Mouse (Mus musculus) cerebellum, adult (tissue): ENCODE data around the gene Ptpro.

Source experiments
- ATAC-seq: cut with Nextera tagmentation; 2 replicates; pipeline ENCODE4 v1.9.2; 2017; ENCODE audit warnings: mild to moderate bottlenecking, moderate library complexity, mixed read lengths; ENCODE audit not compliant: insufficient number of reproducible peaks, low FRiP score, low TSS enrichment

The Ptpro gene

DNA sequence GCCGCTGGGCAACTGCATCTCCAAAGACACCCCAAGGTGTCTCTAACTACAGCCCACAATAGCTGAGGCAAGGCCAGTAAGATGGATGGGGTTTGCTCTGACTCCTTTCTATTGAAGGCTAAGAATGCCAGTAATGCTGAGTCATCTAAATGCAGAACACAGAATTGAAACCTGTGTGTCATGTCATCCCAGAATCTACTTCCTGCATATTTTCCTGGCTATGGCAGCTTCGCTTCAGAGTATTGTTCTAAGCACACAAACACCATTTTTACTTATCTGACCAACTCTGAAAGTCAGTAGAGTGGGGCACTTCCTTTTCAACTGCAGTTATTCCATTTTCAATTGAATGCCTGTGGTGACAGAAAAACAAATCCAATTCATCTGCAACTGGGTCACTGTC, 40.3 kb downstream of the Ptpro start:
- no peak for ATAC-seq

DNA sequence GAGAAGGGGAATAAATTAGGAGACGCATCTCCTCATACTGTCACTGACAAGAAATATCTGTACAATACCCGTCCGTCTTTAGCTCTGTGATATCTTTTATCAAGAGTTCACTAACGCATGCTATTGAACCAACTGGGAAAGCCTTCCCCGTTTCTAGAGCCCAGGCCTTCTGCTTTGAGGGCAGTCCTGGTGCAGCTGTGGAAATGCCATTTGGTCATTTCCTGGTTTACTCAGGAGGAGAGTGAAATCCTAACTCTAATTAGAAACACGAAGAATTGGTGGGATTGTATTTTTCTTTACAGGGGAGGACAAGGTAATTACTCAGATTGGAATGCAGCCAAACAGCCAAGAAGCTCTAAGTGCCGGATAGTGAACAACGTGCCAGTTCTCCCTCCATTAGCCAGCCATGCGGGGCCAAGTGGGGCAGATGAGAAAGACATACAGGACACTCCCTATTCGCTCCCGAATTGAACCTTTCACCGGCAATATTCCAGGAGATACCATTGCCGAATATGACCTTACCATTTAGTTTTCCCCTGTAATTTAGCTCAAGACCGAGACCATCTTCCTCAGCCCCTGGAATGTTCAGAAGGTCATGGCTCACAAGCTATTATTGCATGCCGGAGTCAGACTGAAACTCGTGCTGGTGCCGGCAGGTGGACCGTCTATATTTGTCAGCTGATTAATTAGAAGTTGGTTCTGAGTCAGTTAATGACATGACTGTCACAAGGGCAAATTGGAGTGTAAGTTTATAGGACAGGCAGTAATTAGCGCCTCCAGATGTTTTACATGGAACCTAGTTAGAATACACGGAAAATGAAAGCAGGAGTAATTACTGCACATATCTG, 43.1 kb downstream of the Ptpro start:
- no peak for ATAC-seq

DNA sequence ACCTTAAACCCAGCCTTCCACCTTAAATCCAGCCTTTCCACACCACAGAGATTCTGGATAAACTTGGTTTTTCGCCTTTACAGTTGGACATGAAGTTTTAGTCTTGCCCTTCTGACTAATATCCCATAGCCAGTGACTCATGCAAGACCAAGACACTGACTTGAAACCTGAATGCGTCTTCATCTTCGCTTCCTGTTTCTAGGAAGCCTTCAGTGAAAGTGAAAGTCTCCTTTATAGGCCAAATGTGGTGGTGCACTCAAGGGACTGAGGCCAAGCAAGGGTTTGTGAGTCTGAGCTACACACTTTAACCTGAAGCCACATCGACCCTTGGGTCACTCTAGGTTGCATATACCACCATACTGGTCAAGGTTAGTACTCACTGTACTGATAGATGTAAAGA, 50.4 kb downstream of the Ptpro start:
- no peak for ATAC-seq

DNA sequence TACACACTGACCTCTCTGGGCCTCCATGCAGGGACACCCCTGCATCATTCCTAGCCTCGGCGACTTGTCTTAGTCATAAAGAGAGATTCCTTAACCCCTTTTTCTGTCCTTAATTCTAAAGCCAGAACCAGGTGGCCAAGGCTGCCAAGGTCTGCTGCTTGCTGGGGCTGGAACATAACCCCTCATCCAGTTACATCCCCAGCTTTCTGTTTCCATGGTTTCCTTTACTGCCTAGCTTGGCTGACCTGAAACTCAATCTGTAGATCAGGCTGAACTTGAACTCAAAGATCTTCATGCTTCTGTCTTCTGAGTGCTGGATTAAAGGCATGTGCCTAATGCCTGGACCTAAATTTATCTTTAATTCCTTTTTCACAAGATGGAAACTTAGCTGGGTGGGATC, 51.7 kb downstream of the Ptpro start:
- ATAC-seq = no peak

DNA sequence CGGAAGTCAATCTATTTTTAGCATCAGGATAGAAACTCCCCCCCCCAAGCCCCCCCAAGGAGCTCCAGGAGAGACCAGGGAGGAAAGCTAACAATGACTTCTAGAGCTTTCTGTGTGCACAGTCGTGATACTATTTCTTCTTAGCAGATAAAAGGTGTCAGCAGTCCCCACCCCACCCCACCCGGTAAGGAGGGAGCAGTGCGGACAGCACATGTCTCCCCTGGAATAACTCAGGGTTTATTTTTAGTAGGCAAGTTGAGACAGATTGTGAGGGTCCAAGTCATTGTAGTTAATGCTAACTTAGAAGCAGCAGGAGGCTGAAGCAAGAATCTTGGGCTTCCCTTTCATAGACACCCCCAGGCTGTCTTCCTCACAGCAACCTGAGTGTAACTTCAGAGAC, 63.1 kb downstream of the Ptpro start:
- ATAC-seq = no peak

DNA sequence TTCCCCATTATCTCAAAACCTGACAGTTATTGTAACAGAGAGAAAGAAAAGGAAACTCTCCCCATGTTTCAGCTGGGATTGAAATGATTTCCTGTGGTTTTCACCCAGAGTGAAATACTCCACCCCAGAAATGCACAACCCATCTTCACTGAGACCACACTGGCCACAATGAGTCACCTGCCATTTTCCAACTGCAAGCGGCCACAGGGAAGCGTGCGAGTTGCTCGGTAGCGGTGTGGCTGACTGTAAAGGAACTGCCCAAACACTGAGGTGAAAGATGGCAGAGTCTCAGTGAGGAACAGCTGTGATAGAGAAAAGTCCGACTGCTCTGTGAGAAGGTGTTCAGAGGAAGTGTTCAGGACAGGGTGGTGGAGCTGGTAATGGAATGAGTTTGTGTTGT, 64.2 kb downstream of the Ptpro start:
- ATAC-seq = no peak

DNA sequence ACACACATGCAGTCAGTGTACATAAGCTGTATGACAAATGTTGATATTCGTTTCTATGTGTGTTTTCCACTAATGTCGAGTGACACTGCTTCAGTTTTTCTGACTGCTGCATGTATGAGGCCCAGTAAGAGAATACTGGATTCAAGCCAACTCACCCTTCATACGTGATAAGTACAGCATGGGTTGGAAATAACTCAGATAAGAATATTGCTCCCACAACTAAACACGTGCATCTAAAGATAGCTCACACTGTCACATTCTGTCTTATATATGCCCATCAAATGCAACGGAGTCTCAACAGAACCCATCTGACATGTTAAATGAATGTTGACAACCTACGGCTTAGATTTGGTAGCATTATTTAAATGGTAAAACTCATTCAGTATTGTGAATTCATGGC, 65.4 kb downstream of the Ptpro start:
- ATAC-seq = no peak

DNA sequence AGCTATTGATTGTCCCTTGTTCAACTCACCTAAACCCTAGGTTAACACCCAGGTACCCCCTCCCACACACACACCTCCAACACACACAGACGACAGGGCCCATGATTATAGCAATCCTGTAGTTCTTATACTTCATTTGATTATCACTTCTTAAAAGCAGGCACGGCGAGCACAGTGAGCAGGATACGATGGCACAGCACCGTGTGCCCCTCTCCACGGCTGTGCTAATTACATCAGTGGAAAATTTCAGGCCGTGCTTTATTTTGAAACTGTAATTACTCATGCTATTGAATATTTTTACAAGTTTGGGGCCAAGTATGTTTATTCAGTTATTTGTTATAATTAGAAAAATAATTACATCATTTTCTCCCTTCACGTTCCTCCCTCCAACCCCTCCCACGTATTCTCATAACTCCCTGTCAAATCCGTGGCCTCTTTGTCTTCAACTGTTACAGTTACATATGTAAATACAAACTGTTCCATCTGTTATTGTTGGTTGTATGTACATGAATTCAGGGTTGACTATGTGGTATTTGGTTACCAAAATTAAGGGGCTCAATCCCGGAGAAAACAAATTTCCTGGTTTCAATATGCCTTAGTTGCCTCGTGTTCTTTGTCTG, 66.2 kb downstream of the Ptpro start:
- no peak for ATAC-seq

DNA sequence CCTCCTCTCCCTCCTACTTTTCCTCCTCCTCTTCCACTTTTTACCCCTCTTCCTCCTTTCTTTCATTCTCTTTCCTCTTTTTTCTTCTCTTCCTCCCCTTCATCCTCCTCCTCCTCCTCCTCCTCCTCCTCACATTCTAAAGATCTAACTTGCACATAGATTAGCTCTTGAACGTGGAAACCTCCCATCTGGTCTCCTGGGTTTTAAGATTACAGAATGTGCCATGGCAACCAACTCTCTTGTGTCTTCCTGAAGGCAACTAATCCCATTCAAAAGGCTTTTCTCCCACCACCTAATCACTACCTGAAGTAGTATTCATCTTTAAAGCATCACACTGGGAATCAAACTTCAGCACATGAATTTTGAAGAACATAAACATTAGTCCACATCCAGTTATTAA, 67.5 kb downstream of the Ptpro start:
- ATAC-seq = no peak

DNA sequence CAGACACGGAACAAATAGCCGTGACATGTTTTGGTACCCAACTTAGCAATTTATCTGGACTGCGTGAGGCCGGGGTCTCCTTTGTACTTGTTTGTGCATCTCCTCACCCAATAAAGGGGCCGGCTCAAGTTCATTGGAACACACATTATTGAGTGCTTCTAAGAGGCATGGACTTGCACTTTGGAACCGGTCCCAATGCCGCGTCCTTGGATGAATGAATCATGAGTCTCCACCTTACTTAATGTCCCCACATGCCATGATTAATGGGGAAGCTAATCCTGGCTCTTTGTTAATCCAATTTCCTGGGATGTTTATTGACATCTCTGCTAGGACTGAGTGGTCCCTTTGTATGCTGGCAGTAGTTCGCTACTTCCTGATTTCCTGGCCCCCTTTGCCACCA, 75.6 kb downstream of the Ptpro start:
- no peak for ATAC-seq

DNA sequence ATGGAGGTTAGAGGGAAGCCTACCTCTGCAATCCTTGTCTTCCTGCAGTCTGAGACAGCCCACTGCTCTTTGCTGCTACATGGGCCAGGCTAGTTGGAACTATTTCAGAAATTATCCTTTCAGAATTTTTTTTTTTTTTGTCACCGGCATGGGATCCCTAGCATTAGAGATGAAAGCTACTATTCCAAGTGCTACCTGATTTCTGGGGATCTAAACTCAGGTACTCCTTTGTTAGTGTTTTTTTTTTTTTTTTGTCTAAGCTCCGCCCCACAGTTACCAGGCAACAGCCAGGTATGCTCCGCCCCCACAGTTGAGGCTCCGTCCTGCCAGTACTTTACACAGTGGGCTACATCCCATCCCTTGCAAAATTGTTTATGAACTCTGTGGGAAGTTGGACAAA, 76.1 kb downstream of the Ptpro start:
- no peak for ATAC-seq

DNA sequence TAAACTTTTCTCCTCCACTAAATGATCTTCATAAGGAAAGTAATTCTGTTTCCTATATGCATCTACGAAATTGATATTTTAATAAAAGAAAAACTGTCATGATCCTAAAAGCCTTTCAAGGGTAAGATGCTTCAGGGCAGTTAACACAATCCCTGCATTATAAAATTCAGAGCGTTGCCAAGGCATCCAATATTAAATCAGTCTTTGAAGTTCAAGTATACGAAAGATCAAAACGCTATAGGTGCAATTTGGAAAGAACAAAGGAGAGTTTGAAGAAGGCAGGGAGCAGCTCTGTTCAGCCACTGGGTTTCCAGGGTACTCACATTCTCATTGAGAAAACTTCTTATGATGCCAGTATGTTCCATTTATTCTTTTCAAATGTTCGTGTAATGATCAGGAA, 78.7 kb downstream of the Ptpro start:
- no peak for ATAC-seq

DNA sequence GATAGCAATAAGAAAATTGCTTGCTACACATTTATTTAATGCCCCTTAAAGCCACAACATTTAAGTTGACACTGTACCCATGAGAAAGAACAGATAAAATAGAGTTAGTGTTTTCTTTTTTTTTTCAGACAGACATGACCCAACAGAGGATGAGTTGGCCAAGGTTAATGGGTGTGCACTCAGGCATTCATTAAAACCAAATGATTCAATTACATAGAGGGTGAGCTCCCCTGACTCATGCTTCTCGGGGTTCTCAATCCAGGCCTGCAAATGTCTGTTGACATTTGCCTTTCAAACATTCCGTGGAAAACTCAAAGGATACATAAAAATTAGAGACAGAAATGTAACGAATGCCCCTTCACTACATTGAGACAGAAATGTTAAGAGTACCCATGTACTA, 79.7 kb downstream of the Ptpro start:
- ATAC-seq = no peak

DNA sequence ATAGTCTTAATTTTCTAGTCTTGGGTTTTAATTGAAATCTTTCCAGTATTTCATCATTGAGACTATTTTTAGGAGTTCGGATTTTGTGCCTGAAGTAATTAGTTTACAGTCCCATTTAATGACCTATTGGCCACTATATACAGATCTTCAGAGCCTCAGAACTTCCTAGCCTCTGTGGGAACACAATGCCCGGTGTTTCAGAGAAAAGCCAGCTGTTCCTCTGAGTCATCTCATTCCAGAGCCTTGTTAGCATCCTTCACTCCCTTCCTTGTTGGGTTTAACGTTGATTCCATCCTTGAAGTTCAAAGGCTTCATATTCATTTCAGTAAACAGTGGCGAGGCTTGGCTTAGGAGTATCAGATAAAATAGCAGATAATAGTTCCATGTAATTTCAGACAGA, 87.0 kb downstream of the Ptpro start:
- no peak for ATAC-seq

DNA sequence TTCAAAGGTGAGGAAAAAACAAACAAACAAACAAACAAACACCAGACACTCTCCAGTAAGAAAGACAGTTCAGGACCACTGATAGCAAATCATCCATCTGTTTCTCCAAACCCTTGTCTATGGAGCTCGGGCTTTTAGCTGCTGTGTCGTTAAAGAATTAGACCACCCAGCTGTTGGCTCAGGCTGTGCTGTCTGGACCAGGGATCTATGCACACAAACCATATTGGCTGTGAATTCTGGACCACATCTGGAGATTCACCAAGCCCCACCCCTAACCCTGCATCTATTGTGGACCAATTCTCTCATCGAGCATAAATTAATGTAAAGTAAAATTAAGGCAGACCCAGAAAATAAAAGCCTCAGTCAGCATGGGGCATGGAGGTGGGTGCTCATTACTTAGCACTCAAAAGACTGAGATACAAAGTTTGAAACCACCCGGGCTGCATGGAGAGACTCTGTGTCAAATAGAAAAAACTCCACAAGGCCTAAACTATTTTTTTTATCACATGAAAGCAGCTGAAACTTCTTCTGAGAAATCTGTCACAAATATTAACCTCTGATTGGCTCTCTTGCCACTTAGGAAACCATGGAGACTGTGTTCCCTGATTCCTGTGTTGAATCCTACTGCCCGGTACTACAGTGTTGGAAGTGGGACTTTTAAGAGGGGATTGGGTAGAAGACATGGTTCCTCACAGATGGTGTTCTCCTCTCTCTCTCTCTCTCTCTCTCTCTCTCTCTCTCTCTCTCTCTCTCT, 91.7 kb downstream of the Ptpro start:
- ATAC-seq = no peak

DNA sequence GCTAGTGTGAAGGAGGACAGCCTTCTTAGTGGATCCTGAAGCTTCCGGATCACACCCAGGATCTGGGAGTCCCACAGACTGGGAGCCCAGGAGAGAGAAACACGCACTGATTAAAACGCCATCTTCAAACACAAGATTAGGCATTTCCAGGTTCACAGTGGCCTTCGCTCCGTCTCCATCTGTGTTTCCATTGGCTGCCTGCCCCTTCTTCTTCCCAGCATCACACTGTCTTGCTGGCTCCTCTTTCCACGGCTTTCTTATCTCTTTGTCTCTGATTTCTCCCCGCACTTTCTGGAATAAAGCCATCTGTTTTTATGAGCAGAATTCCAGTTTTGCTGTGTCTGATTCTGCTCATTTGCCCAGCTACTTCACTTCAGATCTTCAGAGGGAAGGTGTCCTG, 108.0 kb downstream of the Ptpro start:
- ATAC-seq = no peak

DNA sequence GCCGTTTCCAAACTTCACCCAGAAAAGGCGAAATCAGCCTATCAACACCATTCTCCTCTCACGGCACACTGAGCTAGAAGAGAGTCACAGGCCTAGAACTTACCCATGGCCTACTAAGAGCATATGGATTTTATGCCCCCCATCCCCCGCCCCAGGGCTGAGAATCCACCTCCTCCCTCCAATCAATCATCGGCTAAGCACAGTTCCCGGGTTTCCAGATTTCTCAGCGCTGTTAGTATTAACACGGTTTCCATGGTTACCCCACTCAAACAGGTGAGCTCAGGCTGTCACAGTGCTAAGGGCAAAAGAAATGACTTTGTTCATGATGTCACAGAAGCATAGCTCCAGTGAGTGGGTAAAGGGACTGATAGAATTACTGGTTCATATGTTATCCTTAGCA, 110.1 kb downstream of the Ptpro start:
- no peak for ATAC-seq

DNA sequence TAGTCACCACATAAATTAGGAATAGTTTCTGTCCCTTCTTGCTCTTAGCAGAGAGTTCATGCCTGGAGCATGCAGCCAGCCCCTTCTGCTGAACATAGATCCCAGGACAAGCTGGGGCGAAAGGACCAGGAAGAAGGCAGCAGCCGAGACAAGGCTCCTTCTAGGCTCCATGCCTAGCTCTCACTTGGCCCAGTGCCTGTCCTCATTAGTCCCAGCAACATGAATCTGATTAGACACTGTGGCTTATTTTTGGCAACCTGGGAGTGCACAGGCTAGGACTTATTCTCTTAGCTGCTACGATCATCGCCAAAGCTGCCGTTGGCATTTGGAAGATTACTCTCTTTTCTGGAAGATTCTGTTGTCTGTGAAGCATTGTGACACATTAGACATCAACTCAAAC, 112.6 kb downstream of the Ptpro start:
- peak; percentile 75 for ATAC-seq

DNA sequence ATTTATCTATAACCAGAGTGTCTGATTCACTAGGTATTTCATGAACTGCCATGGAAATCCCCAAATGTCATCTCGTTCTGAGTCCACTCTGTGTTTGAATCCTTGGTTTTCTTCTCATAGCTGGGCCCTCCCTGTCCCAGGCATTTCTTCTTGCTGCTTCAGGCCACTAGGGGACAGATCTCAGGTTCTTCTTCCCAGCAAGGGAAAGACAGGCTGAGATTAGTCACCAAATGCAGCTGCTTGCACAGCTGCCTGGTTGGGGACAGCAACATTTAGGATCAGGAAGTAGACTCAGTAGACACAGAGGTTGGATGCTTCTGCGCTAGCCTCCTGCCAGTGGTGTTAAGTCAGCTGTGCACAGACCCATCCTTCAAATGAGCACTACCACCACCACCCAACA, 113.5 kb downstream of the Ptpro start:
- ATAC-seq = no peak

DNA sequence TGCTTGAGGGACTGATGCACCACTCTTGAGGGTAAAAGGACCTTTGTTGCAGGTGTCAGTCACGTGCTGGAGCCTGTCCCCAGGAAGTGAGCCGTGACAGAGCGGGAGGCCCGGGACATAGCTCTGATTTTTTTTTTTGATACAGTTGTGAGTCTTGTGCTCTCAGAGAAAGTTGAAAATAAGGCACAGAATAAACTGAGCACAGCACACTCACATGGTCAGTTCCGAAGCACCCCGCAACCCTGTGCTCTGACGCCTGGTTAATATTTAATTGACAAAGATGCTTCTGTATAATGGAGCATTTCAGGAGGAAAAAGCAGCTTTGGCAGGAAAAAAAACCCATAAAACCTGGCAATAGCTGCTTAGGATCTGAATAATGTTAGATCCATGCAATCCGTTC, 118.6 kb downstream of the Ptpro start:
- no peak for ATAC-seq

DNA sequence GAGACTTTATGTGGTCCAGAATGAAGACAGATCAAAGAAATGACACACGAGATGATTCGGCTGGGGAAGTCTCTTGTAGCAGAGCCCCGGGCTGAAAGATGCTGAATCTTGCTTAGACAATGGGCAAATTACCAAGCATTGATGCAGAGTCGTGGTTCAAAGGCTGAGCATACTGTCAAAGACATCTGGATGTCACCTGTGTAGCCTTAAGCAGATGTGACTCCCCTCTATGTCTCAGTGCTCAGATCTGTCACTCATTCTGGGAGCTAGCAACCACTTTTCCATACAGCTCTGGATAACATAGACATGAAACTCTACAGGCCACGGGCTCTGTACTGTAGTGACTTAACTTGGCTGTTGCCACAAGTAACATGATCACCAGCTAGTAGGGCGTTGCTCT, 119.3 kb downstream of the Ptpro start:
- ATAC-seq = no peak

DNA sequence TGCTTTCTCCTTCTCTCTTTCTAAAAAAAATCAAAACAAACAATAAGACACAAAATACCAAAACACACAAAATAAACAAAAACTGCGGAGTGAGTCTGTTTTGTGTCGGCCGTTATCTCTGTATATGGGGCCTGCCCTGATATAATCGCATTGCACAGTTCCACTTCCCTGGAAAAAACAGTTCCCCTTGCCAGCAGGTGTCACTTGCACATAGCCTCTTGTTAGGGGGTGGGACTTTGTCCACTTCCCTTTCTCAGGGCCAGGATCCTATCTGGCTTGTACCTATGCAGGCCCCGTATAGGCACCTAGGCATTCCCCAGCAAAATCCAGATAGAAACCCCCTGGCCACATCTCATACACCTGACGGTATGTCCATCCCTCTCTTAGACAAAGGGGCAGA, 121.8 kb downstream of the Ptpro start:
- no peak for ATAC-seq
